Mouse (Mus musculus) midbrain, embryonic 10.5 days (tissue): ENCODE data around the gene Sumf1. TPM values are rescaled to one million over a fixed set of nuclear protein-coding genes. Genes with fewer than 3 reads are reported as not detected.

ENCODE experiments used
- DNase-seq: peaks from one replicate; pipeline ENCODE4 v3.0.0-alpha.2; 2017; ENCODE audit warnings: low spot score
- H3K27ac ChIP-seq: fragments of 300-500 bp; sonication (generic); replicated peaks from 2 replicates; pipeline ENCODE4 v1.5.1; 2016; ENCODE audit warnings: mild to moderate bottlenecking
- H3K27me3 ChIP-seq: fragments of 300-500 bp; sonication (generic); 2 replicates; pipeline ENCODE4 v1.6.1; 2016; ENCODE audit warnings: low read depth, mild to moderate bottlenecking; ENCODE audit not compliant: poor library complexity, severe bottlenecking
- H3K36me3 ChIP-seq: fragments of 300-500 bp; sonication (generic); 2 replicates; pipeline ENCODE4 v1.6.1; 2016; ENCODE audit warnings: mild to moderate bottlenecking, moderate library complexity
- H3K4me1 ChIP-seq: fragments of 300-500 bp; sonication (generic); 2 replicates; pipeline ENCODE4 v1.6.1; 2016
- H3K4me3 ChIP-seq: fragments of 300-500 bp; sonication (generic); 2 replicates; pipeline ENCODE4 v1.5.1; 2016; ENCODE audit warnings: mild to moderate bottlenecking, moderate library complexity
- H3K9me3 ChIP-seq: fragments of 300-500 bp; sonication (generic); replicated peaks from 2 replicates; pipeline ENCODE4 v1.6.1; 2016; ENCODE audit warnings: mild to moderate bottlenecking
- WGBS: fragments of 180-500 bp; shearing (Covaris S2); methylation state at CpG from one replicate; pipeline ENCODE4 v1.1.7; 2016; 5-methylcytosine and 5-hydroxymethylcytosine counted together
- polyA plus RNA-seq: library from polyadenylated mRNA; unstranded; fragments of >200 nt; fragmentation: Nextera tagmentation; extraction: Ambion mirVana; gene quantifications from 2 replicates; pipeline ENCODE4 v1.2.1, GENCODE M21; 2016

Gene Sumf1
- polyA plus RNA-seq: 11.4 and 12.6 TPM in 2 replicates

GRCm38 (mm10) chr6:108184847-108185684 lies at the start of gene Sumf1:
Gene Sumf1, minus strand, starts transcription at chr6:108185582.
- WGBS: 5% methylated on average over 49 of the region's 49 CpGs
- H3K9me3 ChIP-seq: no peaks in the 10 kb centered on the region
- DNase-seq: peak; percentile 90

GRCm38 (mm10) chr6:108234536-108234935 lies 49.2 kb upstream of the Sumf1 start:
- no peak overlapping the region for H3K27ac ChIP-seq
- DNase-seq: no peak
- WGBS: 80% methylated on average over 6 of the region's 6 CpGs

More at GRCm38 (mm10) chr6:108184847-108185684, at the start of gene Sumf1:
- Histone ChIP-seq H3K27me3 (no peaks in the 10 kb centered on the region; the same call in 1 of the 2 replicates), H3K4me1 (peaks cover 15% of the 10 kb centered on the region), H3K36me3 (no peaks in the 10 kb centered on the region), H3K27ac (peak within 1 kb of the TSS; percentile 86), H3K4me3 (peak within 1 kb of the TSS; percentile 90)

GRCm38 (mm10) chr6:108233070-108233469 lies 47.7 kb upstream of the Sumf1 start:
- no peaks in the 10 kb centered on the region for H3K27me3 ChIP-seq
- 66% methylated on average over 6 of the region's 6 CpGs for WGBS
- no peak overlapping the region for H3K27ac ChIP-seq
- H3K4me3 ChIP-seq: no peak overlapping the region
- no peak for DNase-seq
- no peaks in the 10 kb centered on the region for H3K36me3 ChIP-seq
- H3K9me3 ChIP-seq: no peaks in the 10 kb centered on the region
- peaks cover 45% of the 10 kb centered on the region for H3K4me1 ChIP-seq

More at GRCm38 (mm10) chr6:108234536-108234935, 49.2 kb upstream of the Sumf1 start:
- Histone ChIP-seq H3K36me3 (no peaks in the 10 kb centered on the region), H3K27me3 (no peaks in the 10 kb centered on the region), H3K9me3 (no peaks in the 10 kb centered on the region), H3K4me3 (no peak overlapping the region), H3K4me1 (peaks cover 40% of the 10 kb centered on the region)

GRCm38 (mm10) chr6:108231892-108232710 lies 46.7 kb upstream of the Sumf1 start:
- no peaks in the 10 kb centered on the region for H3K36me3 ChIP-seq
- no peak for DNase-seq
- H3K27ac ChIP-seq: no peak overlapping the region
- no peaks in the 10 kb centered on the region for H3K27me3 ChIP-seq
- H3K9me3 ChIP-seq: no peaks in the 10 kb centered on the region
- H3K4me1 ChIP-seq: peaks cover 50% of the 10 kb centered on the region
- 81% methylated on average over 11 of the region's 11 CpGs for WGBS
- H3K4me3 ChIP-seq: no peak overlapping the region

- 95% methylated on average over 3 of the region's 3 CpGs for WGBS
- H3K36me3 ChIP-seq: no peaks in the 10 kb centered on the region
- DNase-seq: no peak
- no peaks in the 10 kb centered on the region for H3K9me3 ChIP-seq
- H3K4me1 ChIP-seq: peaks cover 37% of the 10 kb centered on the region
- no peaks in the 10 kb centered on the region for H3K27me3 ChIP-seq
- no peak overlapping the region for H3K27ac ChIP-seq
- H3K4me3 ChIP-seq: no peak overlapping the region
These were observed 45.2 kb upstream of the Sumf1 start for GRCm38 (mm10) chr6:108230608-108231007.

- Histone ChIP-seq H3K4me1 (peaks cover 27% of the 10 kb centered on the region), H3K36me3 (no peaks in the 10 kb centered on the region), H3K27ac (no peak overlapping the region), H3K4me3 (no peak overlapping the region), H3K9me3 (no peaks in the 10 kb centered on the region), H3K27me3 (no peaks in the 10 kb centered on the region)
- no peak for DNase-seq
- 4% methylated on average over 2 of the region's 2 CpGs for WGBS
These were observed 43.2 kb upstream of the Sumf1 start for GRCm38 (mm10) chr6:108228601-108229000.

- Histone ChIP-seq H3K27me3 (no peaks in the 10 kb centered on the region), H3K4me1 (peaks cover 26% of the 10 kb centered on the region), H3K4me3 (no peak overlapping the region), H3K36me3 (no peaks in the 10 kb centered on the region), H3K27ac (no peak overlapping the region), H3K9me3 (no peaks in the 10 kb centered on the region)
- WGBS: 82% methylated on average over 6 of the region's 6 CpGs
- no peak for DNase-seq
These were observed 42.7 kb upstream of the Sumf1 start for GRCm38 (mm10) chr6:108228048-108228447.

- Histone ChIP-seq H3K9me3 (no peaks in the 10 kb centered on the region), H3K4me1 (peaks cover 22% of the 10 kb centered on the region), H3K27ac (no peak overlapping the region), H3K27me3 (no peaks in the 10 kb centered on the region), H3K4me3 (no peak overlapping the region), H3K36me3 (no peaks in the 10 kb centered on the region)
- no peak for DNase-seq
- 86% methylated on average over 6 of the region's 6 CpGs for WGBS
These were observed 42.1 kb upstream of the Sumf1 start for GRCm38 (mm10) chr6:108227461-108227860.

GRCm38 (mm10) chr6:108226230-108226629 lies 40.8 kb upstream of the Sumf1 start:
- WGBS: 67% methylated on average over 7 of the region's 7 CpGs
- no peak overlapping the region for H3K4me3 ChIP-seq
- no peak for DNase-seq
- no peaks in the 10 kb centered on the region for H3K9me3 ChIP-seq
- H3K36me3 ChIP-seq: no peaks in the 10 kb centered on the region
- peaks cover 13% of the 10 kb centered on the region for H3K4me1 ChIP-seq
- no peak overlapping the region for H3K27ac ChIP-seq
- no peaks in the 10 kb centered on the region for H3K27me3 ChIP-seq

GRCm38 (mm10) chr6:108225027-108225426 lies 39.6 kb upstream of the Sumf1 start:
- 96% methylated on average over 2 of the region's 2 CpGs for WGBS
- Histone ChIP-seq H3K27ac (no peak overlapping the region), H3K36me3 (no peaks in the 10 kb centered on the region), H3K4me3 (no peak overlapping the region), H3K9me3 (no peaks in the 10 kb centered on the region), H3K27me3 (no peaks in the 10 kb centered on the region), H3K4me1 (peaks cover 13% of the 10 kb centered on the region)
- DNase-seq: no peak

- 0 out of 2 replicates have a peak, but pooled peaks cover 2% of the 10 kb centered on the region for H3K36me3 ChIP-seq
- H3K9me3 ChIP-seq: no peaks in the 10 kb centered on the region
- no peak overlapping the region for H3K4me3 ChIP-seq
- no peak for DNase-seq
- H3K27me3 ChIP-seq: no peaks in the 10 kb centered on the region
- H3K27ac ChIP-seq: no peak overlapping the region
- H3K4me1 ChIP-seq: peaks cover 13% of the 10 kb centered on the region
- WGBS: 95% methylated on average over 4 of the region's 4 CpGs
These were observed 39.0 kb upstream of the Sumf1 start for GRCm38 (mm10) chr6:108224361-108224760.

GRCm38 (mm10) chr6:108222875-108223274 lies 37.5 kb upstream of the Sumf1 start:
- no peak overlapping the region for H3K4me3 ChIP-seq
- DNase-seq: no peak
- 88% methylated on average over 5 of the region's 5 CpGs for WGBS

More at GRCm38 (mm10) chr6:108222875-108223274, 37.5 kb upstream of the Sumf1 start:
- Histone ChIP-seq H3K9me3 (no peaks in the 10 kb centered on the region), H3K36me3 (peaks cover 7% of the 10 kb centered on the region; the same call in 1 of the 2 replicates), H3K4me1 (0 out of 2 replicates have a peak, but pooled peaks cover 7% of the 10 kb centered on the region), H3K27ac (no peak overlapping the region), H3K27me3 (no peaks in the 10 kb centered on the region)
